Mouse (Mus musculus): ENCODE data around the gene Coil. TPM values are rescaled to one million over a fixed set of nuclear protein-coding genes. Genes with fewer than 3 reads are reported as not detected.

The Coil gene
- total and polyA plus RNA-seq, 3 experiments = 28.5 to 37.4 (median 35.4) TPM

DNA sequence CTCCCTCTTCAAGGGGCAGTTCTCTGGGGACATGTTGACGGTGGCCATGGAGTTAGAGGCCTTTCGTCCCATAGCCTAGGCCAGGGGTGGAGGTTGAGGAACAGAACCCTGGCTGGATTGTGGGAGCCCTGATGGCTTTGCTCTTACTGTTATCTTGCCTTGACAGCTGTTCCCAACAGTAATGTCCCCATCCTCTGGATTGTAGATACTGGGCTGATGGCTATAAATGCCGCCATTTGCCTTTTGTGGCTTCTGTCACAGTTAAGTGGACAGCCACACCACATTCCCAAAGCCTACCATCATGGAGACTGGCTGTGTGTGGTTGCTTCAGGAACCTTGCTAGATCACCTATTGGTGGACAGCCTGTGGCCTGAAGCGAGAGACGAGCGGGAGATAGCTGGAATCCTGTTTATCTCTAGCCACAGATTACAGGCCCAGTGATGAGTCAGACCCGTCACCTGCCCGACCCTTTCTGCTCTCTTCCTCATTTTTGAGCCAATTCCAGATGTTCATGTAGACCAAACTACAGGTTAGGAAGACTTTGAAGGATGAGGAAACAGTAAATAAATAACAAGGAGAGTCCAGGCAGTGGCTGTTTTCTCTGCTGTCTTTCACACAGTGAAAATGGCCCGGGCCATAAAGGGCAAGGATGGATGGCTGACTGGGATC, 47.6 kb downstream of the Coil start:
- H3K27ac ChIP-seq (ENCODE audit: insufficient read depth, low read depth) = no peak overlapping the region
- TF ChIP-seq UBTF (IDR thresholded peaks at IDR 0.05; ENCODE audit: low read depth, low read length) = no peak
- TF ChIP-seq CHD1 (IDR thresholded peaks at IDR 0.05; ENCODE audit: low read depth, low read length) = no peak
- TF ChIP-seq MXI1 (IDR thresholded peaks at IDR 0.05; ENCODE audit: low read depth, low read length) = no peak
- TF ChIP-seq MAX (IDR thresholded peaks at IDR 0.05; ENCODE audit: low read length) = no peak
- TF ChIP-seq MYC (IDR thresholded peaks at IDR 0.05; ENCODE audit: low read depth, low read length) = no peak
- TF ChIP-seq BHLHE40 (IDR thresholded peaks at IDR 0.05; ENCODE audit: low read depth, low read length) = no peak
- TF ChIP-seq ETS1 (conservative IDR thresholded peaks at IDR 0.05; ENCODE audit: low read depth, low read length) = no peak
- no peak overlapping the region for H3K9ac ChIP-seq (ENCODE audit: insufficient read depth, low read depth)
- peaks cover 0 to 27% of the 10 kb centered on the region in 2 experiments; a peak in 2 of 4 replicates for H3K4me1 ChIP-seq (ENCODE audit: control insufficient read depth in 1 of 2, insufficient read depth in 2 of 2)
- H3K36me3 ChIP-seq (replicated peaks in 1 of 2; ENCODE audit: control insufficient read depth in 1 of 2, insufficient read depth in 1 of 2, low read length in 1 of 2) = peaks cover 64 to 95% of the 10 kb centered on the region in 2 experiments
- in situ Hi-C loops (cut with MboI; ENCODE audit: low pct_ligation_motif_present, low pct_unique_long_range_greater_than_20kb, low sequenced_read_pairs) = no loop called here
- H3K27me3 ChIP-seq (replicated peaks) = no peaks in the 10 kb centered on the region
- dilution Hi-C loops (cut with MboI; ENCODE audit: extremely low pct_ligation_motif_present, extremely low pct_unique_long_range_greater_than_20kb, low sequenced_read_pairs) = no loop called here
- H3K79me2 ChIP-seq (replicated peaks; ENCODE audit: control insufficient read depth, extremely low read depth, insufficient read depth, poor library complexity, severe bottlenecking) = no peaks in the 10 kb centered on the region
- no peaks in the 10 kb centered on the region for H3K9me3 ChIP-seq (replicated peaks; ENCODE audit: low read length)
- DNase-seq (ENCODE audit: extremely low read depth) = no peak
- no peak overlapping the region for H3K4me3 ChIP-seq (replicated peaks in 1 of 3; ENCODE audit: low read depth in 2 of 3, low read length in 2 of 3, poor library complexity in 1 of 3)
- H3K4me2 ChIP-seq (ENCODE audit: insufficient read depth, low read depth, poor library complexity, severe bottlenecking) = no peak overlapping the region

DNA sequence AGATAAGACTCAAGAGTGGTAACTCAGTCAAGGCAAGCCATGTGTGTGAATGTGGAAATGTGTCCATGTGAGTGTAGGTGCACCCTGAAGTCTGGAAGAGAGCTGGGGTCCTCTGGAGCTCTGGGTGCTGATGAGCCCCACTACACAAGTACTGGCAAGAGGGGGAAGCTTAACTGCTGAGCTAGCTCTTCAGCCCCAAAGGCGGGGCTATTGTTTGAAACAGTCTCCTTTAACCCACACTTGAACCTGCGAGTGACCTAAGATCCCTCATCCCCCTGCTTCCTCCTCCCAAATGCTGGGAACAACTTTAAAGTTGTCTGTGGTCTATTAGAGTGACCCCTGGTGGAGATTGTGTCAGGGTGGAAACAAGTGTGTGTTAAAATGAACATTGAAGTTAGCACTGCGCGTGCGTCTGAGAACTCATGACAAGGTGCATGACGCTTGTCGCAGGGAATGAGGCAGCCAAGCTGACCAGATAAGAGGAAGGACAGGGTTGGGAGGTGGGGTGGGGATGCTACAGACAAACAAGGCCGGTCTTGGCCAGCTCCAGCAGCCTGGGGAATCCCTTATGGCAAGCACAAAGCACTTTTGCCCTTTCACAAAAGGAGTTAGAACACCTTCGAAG, 50.7 kb downstream of the Coil start:
- Histone ChIP-seq H3K27ac (ENCODE audit: insufficient read depth, low read depth) (no peak overlapping the region), H3K79me2 (replicated peaks; ENCODE audit: control insufficient read depth, extremely low read depth, insufficient read depth, poor library complexity, severe bottlenecking) (no peaks in the 10 kb centered on the region), H3K9ac (ENCODE audit: insufficient read depth, low read depth) (no peak overlapping the region), H3K4me3 (replicated peaks in 1 of 3; ENCODE audit: low read depth in 2 of 3, low read length in 2 of 3, poor library complexity in 1 of 3) (no peak overlapping the region), H3K9me3 (replicated peaks; ENCODE audit: low read length) (no peaks in the 10 kb centered on the region), H3K36me3 (replicated peaks in 1 of 2; ENCODE audit: control insufficient read depth in 1 of 2, insufficient read depth in 1 of 2, low read length in 1 of 2) (peaks cover 37 to 64% of the 10 kb centered on the region in 2 experiments), H3K27me3 (replicated peaks) (no peaks in the 10 kb centered on the region), H3K4me1 (ENCODE audit: control insufficient read depth in 1 of 2, insufficient read depth in 2 of 2) (peaks cover 6 to 34% of the 10 kb centered on the region in 2 experiments), H3K4me2 (ENCODE audit: insufficient read depth, low read depth, poor library complexity, severe bottlenecking) (no peak overlapping the region)
- no peak for DNase-seq (ENCODE audit: extremely low read depth)
- in situ Hi-C loops (cut with MboI; ENCODE audit: low pct_ligation_motif_present, low pct_unique_long_range_greater_than_20kb, low sequenced_read_pairs) (no loop called here), dilution Hi-C loops (cut with MboI; ENCODE audit: extremely low pct_ligation_motif_present, extremely low pct_unique_long_range_greater_than_20kb, low sequenced_read_pairs) (no loop called here)
- TF ChIP-seq CTCF (conservative IDR thresholded peaks at IDR 0.05 in 1 of 2, IDR thresholded peaks at IDR 0.05 in 1 of 2; ENCODE audit: low read depth in 2 of 2, low read length in 2 of 2) (peak; percentile 7 to 67; a peak in 2 of 4 replicates), ZMIZ1 (IDR thresholded peaks at IDR 0.05; ENCODE audit: low read depth, low read length) (no peak), MXI1 (IDR thresholded peaks at IDR 0.05; ENCODE audit: low read depth, low read length) (no peak), SMC3 (IDR thresholded peaks at IDR 0.05; ENCODE audit: low read depth, low read length) (peak; percentile 63), ZKSCAN1 (IDR thresholded peaks at IDR 0.05; ENCODE audit: borderline replicate concordance, low read depth, low read length) (no peak), RAD21 (IDR thresholded peaks at IDR 0.05; ENCODE audit: low read depth, low read length) (peak; percentile 27)

DNA sequence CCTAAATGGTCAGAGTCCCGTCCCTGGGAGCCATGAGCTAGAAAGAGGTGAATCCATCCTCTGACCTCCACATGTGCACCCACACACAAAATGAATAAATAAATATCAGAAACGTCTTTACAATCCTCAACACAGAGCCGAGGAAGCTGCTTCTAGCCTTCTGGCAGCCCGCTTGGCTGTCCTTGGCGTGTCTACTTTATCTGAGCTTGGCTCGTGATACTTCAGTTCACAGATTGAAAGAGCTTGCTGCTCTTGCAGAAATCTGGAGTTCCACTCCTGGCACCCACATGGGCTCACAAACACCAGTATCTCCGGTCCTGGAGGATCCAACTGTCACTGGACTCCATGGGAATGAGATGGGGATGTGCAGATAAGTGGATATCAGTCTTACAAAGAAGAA, 51.6 kb downstream of the Coil start:
- peaks cover 29 to 55% of the 10 kb centered on the region in 2 experiments for H3K36me3 ChIP-seq (replicated peaks in 1 of 2; ENCODE audit: control insufficient read depth in 1 of 2, insufficient read depth in 1 of 2, low read length in 1 of 2)
- no peak overlapping the region for H3K4me3 ChIP-seq (replicated peaks in 1 of 3; ENCODE audit: low read depth in 2 of 3, low read length in 2 of 3, poor library complexity in 1 of 3)
- peaks cover 6 to 34% of the 10 kb centered on the region in 2 experiments for H3K4me1 ChIP-seq (ENCODE audit: control insufficient read depth in 1 of 2, insufficient read depth in 2 of 2)
- H3K4me2 ChIP-seq (ENCODE audit: insufficient read depth, low read depth, poor library complexity, severe bottlenecking) = no peak overlapping the region
- H3K9ac ChIP-seq (ENCODE audit: insufficient read depth, low read depth) = no peak overlapping the region
- no peak overlapping the region for H3K27ac ChIP-seq (ENCODE audit: insufficient read depth, low read depth)
- H3K79me2 ChIP-seq (replicated peaks; ENCODE audit: control insufficient read depth, extremely low read depth, insufficient read depth, poor library complexity, severe bottlenecking) = no peaks in the 10 kb centered on the region
- TF ChIP-seq CHD1 (IDR thresholded peaks at IDR 0.05; ENCODE audit: low read depth, low read length) (no peak), E2F4 (IDR thresholded peaks at IDR 0.05; ENCODE audit: insufficient replicate concordance, low read depth, low read length) (no peak), RAD21 (IDR thresholded peaks at IDR 0.05; ENCODE audit: low read depth, low read length) (no peak), USF2 (conservative IDR thresholded peaks at IDR 0.05; ENCODE audit: low read depth, low read length) (no peak), EP300 (IDR thresholded peaks at IDR 0.05; ENCODE audit: low read length) (no peak), IRF4 (IDR thresholded peaks at IDR 0.05; ENCODE audit: low read depth, low read length) (no peak), PAX5 (IDR thresholded peaks at IDR 0.05; ENCODE audit: low read length) (no peak), SIN3A (IDR thresholded peaks at IDR 0.05; ENCODE audit: low read length) (no peak)
- in situ Hi-C loops (cut with MboI; ENCODE audit: low pct_ligation_motif_present, low pct_unique_long_range_greater_than_20kb, low sequenced_read_pairs) (no loop called here), dilution Hi-C loops (cut with MboI; ENCODE audit: extremely low pct_ligation_motif_present, extremely low pct_unique_long_range_greater_than_20kb, low sequenced_read_pairs) (no loop called here)
- H3K27me3 ChIP-seq (replicated peaks) = no peaks in the 10 kb centered on the region
- DNase-seq (ENCODE audit: extremely low read depth) = no peak
- H3K9me3 ChIP-seq (replicated peaks; ENCODE audit: low read length) = no peaks in the 10 kb centered on the region
